Mouse (Mus musculus): ENCODE data around the gene Nadk. TPM values are rescaled to one million over a fixed set of nuclear protein-coding genes. Genes with fewer than 3 reads are reported as not detected.

Nadk gene
- total RNA-seq, 1 experiment = 88.5 TPM

DNA sequence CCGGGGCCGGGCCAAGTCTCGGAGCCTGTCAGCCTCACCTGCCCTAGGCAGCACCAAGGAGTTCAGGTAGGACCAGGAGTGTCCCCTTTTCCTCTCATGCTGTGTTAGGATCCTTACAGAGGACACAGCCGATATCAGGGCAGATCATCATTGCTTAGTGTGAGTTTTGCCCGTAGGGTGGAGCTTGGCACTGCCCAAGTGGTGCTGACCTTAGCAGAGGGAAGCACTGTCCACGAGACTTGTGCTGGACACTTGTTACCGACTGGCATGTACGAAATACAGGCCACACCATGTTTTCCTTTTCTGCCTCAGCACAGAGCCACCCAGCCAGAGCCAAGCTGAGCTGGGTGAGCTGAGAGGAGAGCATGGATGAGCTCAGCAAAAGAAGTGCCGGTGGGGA, 15.0 kb downstream of the Nadk start:
- no peak overlapping the region for H3K27ac ChIP-seq (ENCODE audit: insufficient read depth, low read depth, low read length, poor library complexity, severe bottlenecking)

DNA sequence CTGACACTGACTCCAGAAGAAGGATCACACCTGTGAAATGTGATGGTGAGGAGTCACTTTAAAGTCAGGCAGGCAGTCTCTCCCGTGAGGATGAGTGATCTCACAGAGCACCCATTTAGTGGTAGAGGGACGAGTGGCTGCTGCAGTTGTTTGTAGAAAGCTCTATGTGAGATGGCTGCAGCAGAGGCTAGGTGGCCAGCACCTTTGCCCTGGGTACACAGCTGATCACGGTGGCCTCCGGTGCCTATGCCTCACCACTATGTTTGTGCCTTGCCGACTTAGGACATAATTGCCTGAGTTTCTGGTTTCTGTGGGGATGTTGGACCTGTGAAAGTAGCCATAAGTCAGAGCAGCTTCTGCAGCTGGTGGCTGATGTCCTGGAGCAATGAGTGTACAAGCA, 15.6 kb downstream of the Nadk start:
- no peak overlapping the region for H3K27ac ChIP-seq (ENCODE audit: insufficient read depth, low read depth, low read length, poor library complexity, severe bottlenecking)
- peaks cover 3 to 8% of the 10 kb centered on the region in 2 experiments; a peak in 3 of 4 replicates for H3K4me1 ChIP-seq (ENCODE audit: control insufficient read depth in 2 of 2, insufficient read depth in 2 of 2, low read length in 2 of 2, poor library complexity in 1 of 2)
- no peaks in the 10 kb centered on the region for H3K9me3 ChIP-seq (ENCODE audit: control insufficient read depth, insufficient read depth, low read depth, low read length)
- no peak for TF ChIP-seq ZC3H11A (IDR thresholded peaks at IDR 0.05; ENCODE audit: borderline replicate concordance, low read depth, low read length)
- no peak for TF ChIP-seq CHD2 (IDR thresholded peaks at IDR 0.05; ENCODE audit: low read depth, low read length)
- TF ChIP-seq HCFC1 (IDR thresholded peaks at IDR 0.05; ENCODE audit: borderline replicate concordance, insufficient read depth, low read length) = no peak
- no peak for TF ChIP-seq MAFK (IDR thresholded peaks at IDR 0.05; ENCODE audit: insufficient read depth, low read depth, low read length)
- no peak for TF ChIP-seq ZNF384 (IDR thresholded peaks at IDR 0.05; ENCODE audit: low read depth, low read length)
- in situ Hi-C loops (cut with MboI; ENCODE audit: low sequenced_read_pairs in 2 of 2, unreplicated experiment in 2 of 2) = no loop called here
- no peak for DNase-seq (ENCODE audit: low read depth, low spot score)
- no peak overlapping the region for H3K4me3 ChIP-seq (ENCODE audit: insufficient read depth in 1 of 2, low read depth in 1 of 2, low read length in 2 of 2, poor library complexity in 1 of 2, severe bottlenecking in 1 of 2)
- H3K36me3 ChIP-seq (ENCODE audit: control insufficient read depth, insufficient read depth, low read length, poor library complexity, severe bottlenecking) = peaks cover 25% of the 10 kb centered on the region
- no peak overlapping the region for H3K9ac ChIP-seq (ENCODE audit: insufficient read depth, low read depth, low read length, poor library complexity, severe bottlenecking)

More for the DNA sequence above, 15.0 kb downstream of the Nadk start:
- TF ChIP-seq MAFK (IDR thresholded peaks at IDR 0.05; ENCODE audit: insufficient read depth, low read depth, low read length) (no peak), CHD2 (IDR thresholded peaks at IDR 0.05; ENCODE audit: low read depth, low read length) (no peak), ZNF384 (IDR thresholded peaks at IDR 0.05; ENCODE audit: low read depth, low read length) (no peak), HCFC1 (IDR thresholded peaks at IDR 0.05; ENCODE audit: borderline replicate concordance, insufficient read depth, low read length) (no peak), ZC3H11A (IDR thresholded peaks at IDR 0.05; ENCODE audit: borderline replicate concordance, low read depth, low read length) (no peak)
- no peak for DNase-seq (ENCODE audit: low read depth, low spot score)
- Histone ChIP-seq H3K36me3 (ENCODE audit: control insufficient read depth, insufficient read depth, low read length, poor library complexity, severe bottlenecking) (peaks cover 21% of the 10 kb centered on the region), H3K4me3 (ENCODE audit: insufficient read depth in 1 of 2, low read depth in 1 of 2, low read length in 2 of 2, poor library complexity in 1 of 2, severe bottlenecking in 1 of 2) (no peak overlapping the region), H3K9ac (ENCODE audit: insufficient read depth, low read depth, low read length, poor library complexity, severe bottlenecking) (no peak overlapping the region), H3K9me3 (ENCODE audit: control insufficient read depth, insufficient read depth, low read depth, low read length) (no peaks in the 10 kb centered on the region), H3K4me1 (ENCODE audit: control insufficient read depth in 2 of 2, insufficient read depth in 2 of 2, low read length in 2 of 2, poor library complexity in 1 of 2) (peaks cover 3 to 8% of the 10 kb centered on the region in 2 experiments; a peak in 3 of 4 replicates)
- in situ Hi-C loops (cut with MboI; ENCODE audit: low sequenced_read_pairs in 2 of 2, unreplicated experiment in 2 of 2) = no loop called here

DNA sequence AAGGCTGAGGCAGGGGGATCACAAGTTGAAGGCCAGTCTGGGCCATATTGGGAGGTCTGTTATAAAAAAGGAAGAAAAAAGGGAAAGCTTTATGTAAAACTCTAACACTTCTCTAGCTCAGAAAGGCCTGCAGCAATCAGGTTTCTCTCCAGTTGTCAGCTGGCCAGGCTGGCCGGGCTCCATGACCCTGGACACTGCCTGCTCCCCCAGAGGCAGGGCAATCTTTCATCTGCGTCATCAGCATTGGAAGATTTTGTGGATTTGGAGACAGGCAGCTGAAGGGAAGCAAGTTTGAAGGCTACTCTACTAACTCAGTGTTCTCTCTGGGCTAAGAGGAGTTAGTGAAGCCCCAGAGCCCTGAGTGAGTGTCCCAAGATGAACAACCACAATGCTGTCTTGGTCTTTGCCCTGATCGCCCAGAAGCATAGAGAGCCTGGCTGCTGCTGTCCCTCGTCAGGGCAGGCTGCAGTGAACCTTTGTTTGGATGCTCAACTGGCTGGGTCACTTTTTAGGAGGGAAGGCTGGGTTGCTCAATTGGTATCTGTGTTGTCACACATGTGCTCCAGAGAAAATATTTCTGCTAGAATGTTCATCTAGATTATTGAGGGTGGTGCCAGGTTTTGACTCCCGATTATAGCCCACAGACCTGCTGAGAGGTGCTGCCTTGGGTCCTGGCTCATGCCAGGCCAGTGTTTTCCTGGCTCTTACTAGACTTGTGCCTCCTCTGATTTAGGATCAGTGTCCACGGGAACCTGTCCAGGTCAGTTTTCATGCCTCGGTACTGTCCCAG, 16.4 kb downstream of the Nadk start:
- TF ChIP-seq CHD2 (IDR thresholded peaks at IDR 0.05; ENCODE audit: low read depth, low read length) (no peak), HCFC1 (IDR thresholded peaks at IDR 0.05; ENCODE audit: borderline replicate concordance, insufficient read depth, low read length) (no peak), ZNF384 (IDR thresholded peaks at IDR 0.05; ENCODE audit: low read depth, low read length) (no peak), ZC3H11A (IDR thresholded peaks at IDR 0.05; ENCODE audit: borderline replicate concordance, low read depth, low read length) (no peak), MAFK (IDR thresholded peaks at IDR 0.05; ENCODE audit: insufficient read depth, low read depth, low read length) (no peak)
- Histone ChIP-seq H3K9me3 (ENCODE audit: control insufficient read depth, insufficient read depth, low read depth, low read length) (no peaks in the 10 kb centered on the region), H3K4me1 (ENCODE audit: control insufficient read depth in 2 of 2, insufficient read depth in 2 of 2, low read length in 2 of 2, poor library complexity in 1 of 2) (peaks cover under 1 to 5% of the 10 kb centered on the region in 2 experiments; a peak in 3 of 4 replicates), H3K27ac (ENCODE audit: insufficient read depth, low read depth, low read length, poor library complexity, severe bottlenecking) (no peak overlapping the region), H3K36me3 (ENCODE audit: control insufficient read depth, insufficient read depth, low read length, poor library complexity, severe bottlenecking) (peaks cover 25% of the 10 kb centered on the region), H3K9ac (ENCODE audit: insufficient read depth, low read depth, low read length, poor library complexity, severe bottlenecking) (no peak overlapping the region), H3K4me3 (ENCODE audit: insufficient read depth in 1 of 2, low read depth in 1 of 2, low read length in 2 of 2, poor library complexity in 1 of 2, severe bottlenecking in 1 of 2) (no peak overlapping the region)
- DNase-seq (ENCODE audit: low read depth, low spot score) = no peak
- in situ Hi-C loops (cut with MboI; ENCODE audit: low sequenced_read_pairs in 2 of 2, unreplicated experiment in 2 of 2) = no loop called here

DNA sequence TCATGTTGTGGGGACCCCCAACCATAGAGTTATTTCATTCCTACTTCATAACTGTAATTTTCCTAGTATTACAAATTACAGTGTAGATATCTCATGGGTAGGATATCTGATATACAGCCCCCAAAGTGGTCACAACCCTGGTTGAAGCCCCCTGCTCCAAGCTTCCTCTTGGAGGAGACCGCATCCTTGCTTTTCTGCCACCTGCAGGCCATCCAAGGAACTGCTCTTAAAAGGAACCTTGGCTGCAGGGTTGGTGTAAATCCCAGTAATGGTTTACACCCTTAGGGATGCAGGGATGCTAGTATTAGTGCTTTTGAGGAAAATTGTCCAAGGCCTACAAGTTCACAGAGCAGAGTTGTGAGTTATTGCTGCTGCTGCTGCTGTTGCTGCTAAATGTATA, 18.2 kb downstream of the Nadk start:
- H3K9ac ChIP-seq (ENCODE audit: insufficient read depth, low read depth, low read length, poor library complexity, severe bottlenecking) = no peak overlapping the region
- peaks cover 0 to 2% of the 10 kb centered on the region in 2 experiments; a peak in 2 of 4 replicates for H3K4me1 ChIP-seq (ENCODE audit: control insufficient read depth in 2 of 2, insufficient read depth in 2 of 2, low read length in 2 of 2, poor library complexity in 1 of 2)
- TF ChIP-seq HCFC1 (IDR thresholded peaks at IDR 0.05; ENCODE audit: borderline replicate concordance, insufficient read depth, low read length) (no peak), ZC3H11A (IDR thresholded peaks at IDR 0.05; ENCODE audit: borderline replicate concordance, low read depth, low read length) (0 out of 2 replicates have a peak, but pooled peaks have one; percentile 25)
- in situ Hi-C loops (cut with MboI; ENCODE audit: low sequenced_read_pairs in 2 of 2, unreplicated experiment in 2 of 2) = no loop called here
- DNase-seq (ENCODE audit: low read depth, low spot score) = no peak
- peaks cover 34% of the 10 kb centered on the region for H3K36me3 ChIP-seq (ENCODE audit: control insufficient read depth, insufficient read depth, low read length, poor library complexity, severe bottlenecking)
- no peaks in the 10 kb centered on the region for H3K9me3 ChIP-seq (ENCODE audit: control insufficient read depth, insufficient read depth, low read depth, low read length)
- H3K4me3 ChIP-seq (ENCODE audit: insufficient read depth in 1 of 2, low read depth in 1 of 2, low read length in 2 of 2, poor library complexity in 1 of 2, severe bottlenecking in 1 of 2) = no peak overlapping the region
- no peak overlapping the region for H3K27ac ChIP-seq (ENCODE audit: insufficient read depth, low read depth, low read length, poor library complexity, severe bottlenecking)
